Mouse (Mus musculus) CH12.LX (cell line): ENCODE results near the gene Zc3h7b. TPM values are rescaled to one million over a fixed set of nuclear protein-coding genes. Genes with fewer than 3 reads are reported as not detected.

Experiments used
- DNase-seq: peaks from one replicate; pipeline ENCODE4 v3.0.0-alpha.2; 2013; ENCODE audit errors: extremely low read depth
- H3K27ac ChIP-seq: 2 replicates; pipeline ENCODE4 v1.5.1; 2012; ENCODE audit warnings: low read depth, mild to moderate bottlenecking, control low read depth, moderate library complexity; ENCODE audit not compliant: insufficient read depth
- H3K27me3 ChIP-seq: replicated peaks from 2 replicates; pipeline ENCODE3; 2012; ENCODE audit warnings: inconsistent platforms
- H3K36me3 ChIP-seq, 2 experiments: replicated peaks in 1 of 2; 2 replicates each; pipeline versions ENCODE3 to v1.6.1; 2012; ENCODE audit warnings: inconsistent platforms in 1 of 2, low read length in 1 of 2, mild to moderate bottlenecking in 1 of 2, mixed read lengths in 1 of 2, moderate library complexity in 1 of 2; ENCODE audit not compliant: control insufficient read depth in 1 of 2, insufficient read depth in 1 of 2
- H3K4me1 ChIP-seq, 2 experiments: 2 replicates each; pipeline ENCODE4 v1.6.1; 2012; ENCODE audit warnings: inconsistent platforms in 1 of 2, moderate library complexity in 1 of 2; ENCODE audit not compliant: insufficient read depth in 2 of 2, control insufficient read depth in 1 of 2
- H3K4me2 ChIP-seq: 2 replicates; pipeline ENCODE4 v1.6.1; 2012; ENCODE audit warnings: low read depth, mild to moderate bottlenecking, control low read depth; ENCODE audit not compliant: poor library complexity, insufficient read depth, severe bottlenecking
- H3K4me3 ChIP-seq, 3 experiments: fragments of 150-350 bp in 1 of 3; sonication (generic) in 1 of 3; replicated peaks in 1 of 3; 2 replicates each; pipeline versions ENCODE3 to v1.5.1; 2011 to 2012; ENCODE audit warnings: low read depth in 2 of 3, low read length in 2 of 3, mild to moderate bottlenecking in 2 of 3, moderate library complexity in 2 of 3, control low read depth in 1 of 3, improper control_type of control experiment in 1 of 3, inconsistent platforms in 1 of 3, mixed read lengths in 1 of 3; ENCODE audit not compliant: poor library complexity in 1 of 3
- H3K79me2 ChIP-seq: replicated peaks from 2 replicates; pipeline ENCODE4 v1.6.1; 2012; ENCODE audit warnings: mild to moderate bottlenecking, moderate library complexity; ENCODE audit not compliant: control insufficient read depth, poor library complexity, insufficient read depth, severe bottlenecking; ENCODE audit errors: extremely low read depth
- H3K9ac ChIP-seq: 2 replicates; pipeline ENCODE4 v1.6.1; 2012; ENCODE audit warnings: low read depth, mild to moderate bottlenecking, control low read depth, moderate library complexity; ENCODE audit not compliant: insufficient read depth
- H3K9me3 ChIP-seq: replicated peaks from 2 replicates; pipeline ENCODE3; 2012; ENCODE audit warnings: low read length, inconsistent platforms, mixed read lengths
- BHLHE40 ChIP-seq: IDR thresholded peaks from 2 replicates; pipeline ENCODE4 v1.6.1; 2011; ENCODE audit warnings: mild to moderate bottlenecking, low read depth, low read length, improper control_type of control experiment
- CHD1 ChIP-seq: IDR thresholded peaks from 2 replicates; pipeline ENCODE4 v1.6.1; 2012; ENCODE audit warnings: low read depth, low read length, improper control_type of control experiment, inconsistent platforms
- CHD2 ChIP-seq: IDR thresholded peaks from 2 replicates; pipeline ENCODE4 v1.6.1; 2011; ENCODE audit warnings: low read length, improper control_type of control experiment
- E2F4 ChIP-seq: IDR thresholded peaks from 2 replicates; pipeline ENCODE4 v1.6.1; 2011; ENCODE audit warnings: low read depth, low read length, improper control_type of control experiment; ENCODE audit not compliant: insufficient replicate concordance
- ELF1 ChIP-seq: IDR thresholded peaks from 2 replicates; pipeline ENCODE4 v1.6.1; 2014; ENCODE audit warnings: low read depth, mild to moderate bottlenecking, inconsistent platforms, low read length, improper control_type of control experiment
- EP300 ChIP-seq: IDR thresholded peaks from 2 replicates; pipeline ENCODE4 v1.6.1; 2011; ENCODE audit warnings: low read length, improper control_type of control experiment
- ETS1 ChIP-seq: conservative IDR thresholded peaks from 2 replicates; pipeline ENCODE4 v1.6.1; 2012; ENCODE audit warnings: low read depth, mild to moderate bottlenecking, inconsistent platforms, low read length, improper control_type of control experiment, moderate library complexity
- HCFC1 ChIP-seq: IDR thresholded peaks from 2 replicates; pipeline ENCODE4 v1.6.1; 2012; ENCODE audit warnings: low read depth, mild to moderate bottlenecking, inconsistent platforms, low read length, improper control_type of control experiment
- JUN ChIP-seq: IDR thresholded peaks from 2 replicates; pipeline ENCODE4 v1.6.1; 2011; ENCODE audit warnings: low read depth, mild to moderate bottlenecking, low read length, improper control_type of control experiment, moderate library complexity; ENCODE audit not compliant: insufficient read depth
- MAFK ChIP-seq: IDR thresholded peaks from 2 replicates; pipeline ENCODE4 v1.6.1; 2011; ENCODE audit warnings: low read length, improper control_type of control experiment; ENCODE audit not compliant: insufficient replicate concordance
- MAX ChIP-seq: IDR thresholded peaks from 2 replicates; pipeline ENCODE4 v1.6.1; 2011; ENCODE audit warnings: low read length, improper control_type of control experiment
- MXI1 ChIP-seq: IDR thresholded peaks from 2 replicates; pipeline ENCODE4 v1.6.1; 2011; ENCODE audit warnings: mild to moderate bottlenecking, low read depth, low read length, improper control_type of control experiment
- MYC ChIP-seq: IDR thresholded peaks from 2 replicates; pipeline ENCODE4 v1.6.1; 2011; ENCODE audit warnings: low read depth, mild to moderate bottlenecking, improper control_type of control experiment, low read length
- NELFE ChIP-seq: IDR thresholded peaks from 2 replicates; pipeline ENCODE4 v1.6.1; 2011; ENCODE audit warnings: low read depth, low read length, improper control_type of control experiment
- SIN3A ChIP-seq: IDR thresholded peaks from 2 replicates; pipeline ENCODE4 v1.6.1; 2012; ENCODE audit warnings: low read length, improper control_type of control experiment, inconsistent platforms
- SMC3 ChIP-seq: IDR thresholded peaks from 2 replicates; pipeline ENCODE4 v1.6.1; 2011; ENCODE audit warnings: low read depth, low read length, improper control_type of control experiment
- USF1 ChIP-seq: IDR thresholded peaks from 2 replicates; pipeline ENCODE4 v1.6.1; 2014; ENCODE audit warnings: low read depth, mild to moderate bottlenecking, inconsistent platforms, low read length, improper control_type of control experiment
- USF2 ChIP-seq: conservative IDR thresholded peaks from 2 replicates; pipeline ENCODE4 v1.6.1; 2011; ENCODE audit warnings: low read depth, low read length, improper control_type of control experiment
- ZC3H11A ChIP-seq: IDR thresholded peaks from 2 replicates; pipeline ENCODE4 v1.6.1; 2012; ENCODE audit warnings: low read depth, mild to moderate bottlenecking, inconsistent platforms, low read length, improper control_type of control experiment
- dilution Hi-C: fragments of 300-500 bp; cut with MboI; formaldehyde crosslinking; loops from 2 replicates; pipeline ENCODE4 v1.14.3; 2020; ENCODE audit warnings: low sequenced_read_pairs; ENCODE audit not compliant: extremely low pct_unique_long_range_greater_than_20kb, extremely low pct_ligation_motif_present
- in situ Hi-C: fragments of 300-500 bp; cut with MboI; formaldehyde crosslinking; loops from 3 replicates; pipeline ENCODE4 v1.14.3; 2019; ENCODE audit warnings: low sequenced_read_pairs, low pct_ligation_motif_present, low pct_unique_long_range_greater_than_20kb, mixed read lengths
- polyA plus RNA-seq: library from polyadenylated mRNA; unstranded; fragments of >175 nt; gene quantifications from 2 replicates; pipeline ENCODE4 v1.2.1, GENCODE M21; 2012; ENCODE audit warnings: low read depth; ENCODE audit not compliant: insufficient read length
- total RNA-seq, 2 experiments: library from RNA; depleted of rRNA; stranded (reverse); fragments of 300-350 nt in 1 of 2; fragments of >200 nt in 1 of 2; gene quantifications; 2 replicates each; pipeline ENCODE4 v1.2.3; 2012 to 2014

Zc3h7b gene
- total and polyA plus RNA-seq, 3 experiments = 8.4 to 43.1 (median 19.7) TPM

- TF ChIP-seq NELFE = no peak
- TF ChIP-seq EP300 = no peak
- TF ChIP-seq ZC3H11A = no peak
- no peak for TF ChIP-seq BHLHE40
- no peak for TF ChIP-seq HCFC1
- TF ChIP-seq CHD1 = no peak
- no peak for TF ChIP-seq MAX
- no peak for TF ChIP-seq USF2
- no peak for TF ChIP-seq SIN3A
- TF ChIP-seq SMC3 = no peak
- no peak for TF ChIP-seq MXI1
- no peak for TF ChIP-seq ETS1
- no peak for TF ChIP-seq ELF1
- no peak for TF ChIP-seq USF1
- TF ChIP-seq MYC = no peak
- no peak for TF ChIP-seq JUN
- TF ChIP-seq CHD2 = no peak
- TF ChIP-seq E2F4 = no peak
- no peak for TF ChIP-seq MAFK
- no peaks in the 10 kb centered on the region for H3K79me2 ChIP-seq
- in situ Hi-C loops (no loop called here), dilution Hi-C loops (no loop called here)
- H3K4me3 ChIP-seq = no peak overlapping the region
- H3K27ac ChIP-seq = no peak overlapping the region
- no peaks in the 10 kb centered on the region for H3K36me3 ChIP-seq
- DNase-seq = no peak
- H3K4me2 ChIP-seq = no peak overlapping the region
- no peaks in the 10 kb centered on the region for H3K9me3 ChIP-seq
- no peaks in the 10 kb centered on the region for H3K27me3 ChIP-seq
- no peak overlapping the region for H3K9ac ChIP-seq
- H3K4me1 ChIP-seq = peaks cover 8 to 33% of the 10 kb centered on the region in 2 experiments; a peak in 3 of 4 replicates
These were observed 91.4 kb downstream of the Zc3h7b start for GRCm38 (mm10) chr15:81836124-81836821.

GRCm38 (mm10) chr15:81836966-81837920, 92.4 kb downstream of the Zc3h7b start:
- Histone ChIP-seq H3K4me1 (peaks cover 6 to 30% of the 10 kb centered on the region in 2 experiments; a peak in 3 of 4 replicates), H3K4me3 (no peak overlapping the region), H3K4me2 (no peak overlapping the region), H3K9ac (no peak overlapping the region), H3K9me3 (no peaks in the 10 kb centered on the region), H3K27me3 (no peaks in the 10 kb centered on the region), H3K79me2 (no peaks in the 10 kb centered on the region), H3K36me3 (no peaks in the 10 kb centered on the region), H3K27ac (no peak overlapping the region)
- in situ Hi-C loops = no loop called here
- no peak for DNase-seq
- dilution Hi-C loops = no loop called here
- no peak for TF ChIP-seq SMC3
